In the genomic region with DNA sequence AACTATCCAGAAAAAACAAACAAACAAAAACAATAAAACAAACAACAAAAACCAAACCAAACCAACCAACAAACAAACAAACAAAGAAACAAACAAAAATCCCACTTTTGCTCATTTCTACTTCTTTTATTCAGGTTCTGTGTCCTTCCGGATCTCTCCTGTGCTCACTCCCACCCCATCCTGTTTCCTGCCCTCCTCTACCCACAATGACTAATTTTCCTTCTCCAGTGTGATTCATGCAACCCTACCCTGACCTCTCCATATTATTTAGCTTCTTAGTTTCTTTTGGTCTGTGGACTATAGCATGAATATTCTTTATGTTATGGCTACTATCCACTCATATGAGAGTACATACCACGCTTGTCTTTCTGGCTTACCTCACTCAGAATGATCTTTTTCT, we compare ENCODE assay signal across 26 mouse cellular contexts.
A peak's percentile ranks its signal among the peaks of the same experiment; 100 is the strongest.
DNase-seq lines count a peak whose midpoint lies in the region; ATAC-seq and TF ChIP-seq lines count a peak whose summit lies in the region.
"Had no signal": no experiment of that assay in that cellular context is flagged by ENCODE, and none has a peak within 500 bp of the region (broad histone marks: within the 10 kb centered on the region; RNA-seq: fewer than 3 reads in every experiment).

No protein-coding gene starts in this region.

- H3K36me3 ChIP-seq in C2C12 (ENCODE audit: control insufficient read depth, insufficient read depth), result no peaks in the 10 kb centered on the region
- H3K36me3 ChIP-seq in forebrain, embryonic 16.5 days (ENCODE audit: control insufficient read depth, insufficient read depth), result no peaks in the 10 kb centered on the region
- H3K36me3 ChIP-seq: G1E had no signal

- H3K27me3 ChIP-seq in C2C12 (ENCODE audit: control insufficient read depth, insufficient read depth, insufficient read length), result no peaks in the 10 kb centered on the region
- H3K27me3 ChIP-seq in forebrain, embryonic 16.5 days (replicated peaks; ENCODE audit: control insufficient read depth, insufficient read depth, low read length), result no peaks in the 10 kb centered on the region
- H3K27me3 ChIP-seq: CH12.LX, Patski had no signal

- TF ChIP-seq CTCF in C2C12 (IDR thresholded peaks at IDR 0.05; ENCODE audit: control insufficient read depth, insufficient read depth, insufficient read length), result no peak
- TF ChIP-seq CTCF in layer of hippocampus, adult 2 months (conservative IDR thresholded peaks at IDR 0.05), result no peak

- H3K27ac ChIP-seq in layer of hippocampus, adult 2 months, result no peak overlapping the region
- no peak overlapping the region for H3K27ac ChIP-seq in forebrain, embryonic 16.5 days (ENCODE audit: low read length)

- WGBS in forebrain, embryonic 16.5 days, result 88% methylated on average over 2 of the region's 2 CpGs

- no peak overlapping the region for H3ac ChIP-seq in C2C12 (ENCODE audit: control insufficient read depth, insufficient read length, low read depth)

- H3K79me2 ChIP-seq in C2C12 (ENCODE audit: control insufficient read depth, insufficient read depth), result no peaks in the 10 kb centered on the region

- no peaks in the 10 kb centered on the region for H3K9me3 ChIP-seq in forebrain, embryonic 16.5 days (ENCODE audit: control insufficient read depth, low read length)
- H3K9me3 ChIP-seq: G1E had no signal

- H3K4me2 ChIP-seq in forebrain, embryonic 16.5 days (ENCODE audit: low read length), result no peak overlapping the region

- no peak overlapping the region for H3K4me3 ChIP-seq in C2C12 (ENCODE audit: insufficient read depth, poor library complexity, severe bottlenecking)
- H3K4me3 ChIP-seq in layer of hippocampus, adult 2 months, result no peak overlapping the region
- H3K4me3 ChIP-seq in forebrain, embryonic 16.5 days (replicated peaks; ENCODE audit: low read length), result no peak overlapping the region

- H3K4me1 ChIP-seq in forebrain, embryonic 16.5 days (replicated peaks; ENCODE audit: control insufficient read depth, insufficient read depth, low read length), result no peaks in the 10 kb centered on the region

- H3K79me3 ChIP-seq in C2C12 (ENCODE audit: low read depth), result no peaks in the 10 kb centered on the region

- H3K9ac ChIP-seq in forebrain, embryonic 16.5 days (replicated peaks; ENCODE audit: low read depth, low read length), result no peak overlapping the region

- ATAC-seq in forebrain, embryonic 16.5 days, result no peak
- ATAC-seq: activated CD4-positive, CD25-positive, alpha-beta regulatory T cell, adult 4 months; CD4-positive, CD25-positive, alpha-beta regulatory T cell, adult 4 months; Patski had no signal

- DNase-seq in 3134 (ENCODE audit: extremely low read depth, insufficient read length, low spot score) (peak; percentile 24), 3T3-L1 (ENCODE audit: low read depth, low spot score) (peak; percentile 68), 416B (ENCODE audit: low read depth) (peak; percentile 72)
- DNase-seq in frontal cortex, postnatal 14 days (ENCODE audit: low spot score in 2 of 2), result no peak
- no peak for DNase-seq in layer of hippocampus, adult 2 months (ENCODE audit: low spot score in 2 of 2)
- no peak for DNase-seq in gastrocnemius, postnatal 10 days
- DNase-seq: adrenal gland, adult 2 months; adrenal gland, adult 8-10 months; adrenal gland, postnatal 10 days; adrenal gland, postnatal 14 days; adrenal gland, postnatal 25 days; adrenal gland, postnatal 36 days; B cell, adult 2 months; cerebellum, adult 11 months; cerebellum, adult 11-12 months; cerebellum, adult 18-20 months; cerebellum, adult 2 months; cerebellum, adult 8-10 months; cerebellum, adult 9-10 months had no signal

TF ChIP-seq in C2C12, 6 proteins besides CTCF, POLR2A, EP300 and RAD21:
- TF ChIP-seq MYOD1 (IDR thresholded peaks at IDR 0.05; ENCODE audit: control insufficient read depth, insufficient read length, low read depth), result no peak
- TF ChIP-seq FOSL1 (IDR thresholded peaks at IDR 0.05; ENCODE audit: insufficient read depth, low read length, poor library complexity, severe bottlenecking), result peak; percentile 80

Comparison
In these comparisons a context has a peak if more than half of its experiments do, and no peak if none do; other contexts are left out.
1. DNase-seq: peak in 3134 (single experiment), 3T3-L1 (single experiment) and 416B (single experiment); none in frontal cortex, postnatal 14 days (0 of 2), layer of hippocampus, adult 2 months (0 of 2) and gastrocnemius, postnatal 10 days (single experiment).